Mouse (Mus musculus) lung, postnatal 0 days (tissue): Measurements from ENCODE around the gene Vgll4.

Experiments
- CTCF ChIP-seq: IDR thresholded peaks from 2 replicates; pipeline ENCODE4 v1.5.1; 2016; ENCODE audit warnings: antibody characterized with exemption, mild to moderate bottlenecking
- EP300 ChIP-seq: IDR thresholded peaks from 2 replicates; pipeline ENCODE4 v1.6.1; 2016; ENCODE audit warnings: antibody characterized with exemption, mild to moderate bottlenecking, control low read depth

DNA sequence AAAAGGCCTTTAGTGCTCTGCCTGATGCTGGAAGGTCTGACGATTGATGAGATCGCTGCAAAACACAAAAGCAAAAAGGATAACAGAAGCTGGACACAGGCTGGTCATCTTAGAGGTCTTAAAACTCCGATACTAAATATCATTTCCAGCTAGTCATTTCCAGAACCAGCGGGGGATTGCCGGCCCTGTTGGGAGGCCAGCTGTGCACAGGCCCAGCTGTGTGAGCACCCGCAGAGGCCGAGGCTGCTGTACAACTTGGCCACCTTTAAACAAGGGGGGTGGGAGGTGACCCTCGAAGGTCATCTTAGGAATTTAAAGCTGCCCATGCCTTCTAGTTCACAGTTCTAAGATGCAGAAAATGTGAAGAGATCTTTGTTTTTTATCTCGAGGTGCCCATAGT, 41.0 kb upstream of the Vgll4 start:
- TF ChIP-seq CTCF (no peak), EP300 (no peak)
